Mouse (Mus musculus): ENCODE measurements around the gene Rab11a. TPM values are rescaled to one million over a fixed set of nuclear protein-coding genes. Genes with fewer than 3 reads are reported as not detected.

The Rab11a gene
- total RNA-seq, 2 experiments from 2014 or later: 258 to 267 TPM

GRCm38 (mm10) chr9:64693094-64693493 is 44.5 kb downstream of the Rab11a start:
- no peak for DNase-seq

GRCm38 (mm10) chr9:64691176-64691575 is 46.4 kb downstream of the Rab11a start:
- DNase-seq: peak; percentile 78

- DNase-seq: no peak
Observed at GRCm38 (mm10) chr9:64690771-64691170, 46.8 kb downstream of the Rab11a start.

GRCm38 (mm10) chr9:64688015-64688394 is 49.6 kb downstream of the Rab11a start:
- DNase-seq: peak; percentile 31

- DNase-seq: no peak
Observed at GRCm38 (mm10) chr9:64687122-64688014, 50.2 kb downstream of the Rab11a start.

GRCm38 (mm10) chr9:64671341-64672319 is 65.9 kb downstream of the Rab11a start:
- peak; percentile 21 for DNase-seq

GRCm38 (mm10) chr9:64668001-64668400 is 69.6 kb downstream of the Rab11a start:
- DNase-seq: no peak

GRCm38 (mm10) chr9:64667513-64667912 is 70.0 kb downstream of the Rab11a start:
- peak; percentile 26 for DNase-seq

- DNase-seq: peak; percentile 62
Observed at GRCm38 (mm10) chr9:64666549-64666948, 71.0 kb downstream of the Rab11a start.

Small RNA genes lying within 50 kb of the gene (microRNA-seq; reads per million reads assigned to microRNA genes)
- 1.4 reads per million for gene Gm47308

Other genes starting within 250 kb of the Rab11a start
- gene Dennd4a, start 73.6 kb upstream of the Rab11a start, total RNA-seq (2021): 10 to 100 TPM; 16.8 to 18.9 TPM
- gene Slc24a1, start 213.8 kb upstream of the Rab11a start, total RNA-seq (2021): under 1 TPM; 0.09 to 0.15 TPM
- 10 to 100 TPM; 27.5 to 31.5 TPM for gene Ints14, start 223.1 kb upstream of the Rab11a start, total RNA-seq (2021)